Mouse (Mus musculus) forebrain, embryonic 15.5 days (tissue): ENCODE results near the gene Ddi2. TPM values are rescaled to one million over a fixed set of nuclear protein-coding genes. Genes with fewer than 3 reads are reported as not detected.

Experiments used
- ATAC-seq: fragments of 200-750 bp; cut with Nextera tagmentation; replicated peaks from 2 replicates; pipeline ENCODE4 v1.8.0; 2017; ENCODE audit warnings: mild to moderate bottlenecking, moderate TSS enrichment, moderate library complexity
- H3K27ac ChIP-seq: fragments of 300-500 bp; sonication (generic); replicated peaks from 2 replicates; pipeline ENCODE4 v1.5.1; 2015; ENCODE audit warnings: mild to moderate bottlenecking, inconsistent platforms
- H3K27me3 ChIP-seq: fragments of 300-500 bp; sonication (generic); 2 replicates; pipeline ENCODE4 v1.6.1; 2015; ENCODE audit warnings: inconsistent platforms
- H3K36me3 ChIP-seq: fragments of 300-500 bp; sonication (generic); 2 replicates; pipeline ENCODE4 v1.6.1; 2015; ENCODE audit warnings: mild to moderate bottlenecking, inconsistent platforms
- H3K4me1 ChIP-seq: fragments of 300-500 bp; sonication (generic); 2 replicates; pipeline ENCODE4 v1.6.1; 2015; ENCODE audit warnings: inconsistent platforms
- H3K4me2 ChIP-seq: fragments of 300-500 bp; sonication (generic); replicated peaks from 2 replicates; pipeline ENCODE4 v1.6.1; 2015; ENCODE audit warnings: mild to moderate bottlenecking, inconsistent platforms
- H3K4me3 ChIP-seq: fragments of 300-500 bp; sonication (generic); 2 replicates; pipeline ENCODE4 v1.5.1; 2015; ENCODE audit warnings: mild to moderate bottlenecking, inconsistent platforms
- H3K9ac ChIP-seq: fragments of 300-500 bp; sonication (generic); replicated peaks from 2 replicates; pipeline ENCODE4 v1.6.1; 2015; ENCODE audit warnings: mild to moderate bottlenecking, inconsistent platforms
- H3K9me3 ChIP-seq: fragments of 300-500 bp; sonication (generic); 2 replicates; pipeline ENCODE4 v1.6.1; 2016; ENCODE audit warnings: inconsistent platforms
- WGBS: fragments of 180-500 bp; shearing (Covaris S2); methylation state at CpG from one replicate; pipeline ENCODE4 v1.1.7; 2015; ENCODE audit warnings: mixed read lengths; 5-methylcytosine and 5-hydroxymethylcytosine counted together
- polyA plus RNA-seq: library from polyadenylated mRNA; unstranded; fragments of >200 nt; fragmentation: Nextera tagmentation; extraction: Ambion mirVana; gene quantifications from 2 replicates; pipeline ENCODE4 v1.2.1, GENCODE M21; 2015

Ddi2 gene
- polyA plus RNA-seq, 1 experiment from 2014 or later, result 14.6 TPM

GRCm38 (mm10) chr4:141735206-141735560, 12.0 kb upstream of the Ddi2 start:
- peaks cover 10% of the 10 kb centered on the region for H3K4me1 ChIP-seq
- peak; percentile 56 for ATAC-seq
- H3K9ac ChIP-seq, result peak overlapping the region; percentile 50
- H3K4me2 ChIP-seq, result peak overlapping the region; percentile 76
- H3K27me3 ChIP-seq, result no peaks in the 10 kb centered on the region
- H3K27ac ChIP-seq, result peak overlapping the region; percentile 49; the same call in 1 of the 2 replicates
- H3K4me3 ChIP-seq, result peak overlapping the region; percentile 46
- no peaks in the 10 kb centered on the region for H3K9me3 ChIP-seq
- H3K36me3 ChIP-seq, result no peaks in the 10 kb centered on the region
- 22% methylated on average over 9 of the region's 9 CpGs for WGBS

- 6% methylated on average over 24 of the region's 24 CpGs for WGBS
- peak overlapping the region; percentile 49; the same call in 1 of the 2 replicates for H3K27ac ChIP-seq
Observed at GRCm38 (mm10) chr4:141734446-141735205, 11.4 kb upstream of the Ddi2 start.

GRCm38 (mm10) chr4:141731766-141732165, 8.5 kb upstream of the Ddi2 start:
- H3K27ac ChIP-seq, result no peak overlapping the region
- no peaks in the 10 kb centered on the region for H3K36me3 ChIP-seq
- no peaks in the 10 kb centered on the region for H3K27me3 ChIP-seq
- ATAC-seq, result no peak
- no peak overlapping the region for H3K4me3 ChIP-seq
- H3K4me2 ChIP-seq, result no peak overlapping the region
- no peaks in the 10 kb centered on the region for H3K9me3 ChIP-seq
- H3K4me1 ChIP-seq, result peaks cover 10% of the 10 kb centered on the region
- H3K9ac ChIP-seq, result no peak overlapping the region
- 87% methylated on average over 5 of the region's 5 CpGs for WGBS

More at GRCm38 (mm10) chr4:141734446-141735205, 11.4 kb upstream of the Ddi2 start:
- Histone ChIP-seq H3K9ac (peak overlapping the region; percentile 50), H3K4me1 (peaks cover 10% of the 10 kb centered on the region), H3K36me3 (no peaks in the 10 kb centered on the region), H3K4me2 (peak overlapping the region; percentile 76), H3K4me3 (peak overlapping the region; percentile 46), H3K27me3 (no peaks in the 10 kb centered on the region), H3K9me3 (no peaks in the 10 kb centered on the region)
- ATAC-seq, result peak; percentile 99

- Histone ChIP-seq H3K9ac (no peak overlapping the region), H3K36me3 (no peaks in the 10 kb centered on the region)
Observed at GRCm38 (mm10) chr4:141730401-141730800, 7.2 kb upstream of the Ddi2 start.

GRCm38 (mm10) chr4:141729266-141729665, 6.0 kb upstream of the Ddi2 start:
- H3K4me3 ChIP-seq, result no peak overlapping the region
- no peak overlapping the region for H3K27ac ChIP-seq
- 78% methylated on average over 3 of the region's 3 CpGs for WGBS
- no peaks in the 10 kb centered on the region for H3K36me3 ChIP-seq
- ATAC-seq, result no peak
- H3K27me3 ChIP-seq, result no peaks in the 10 kb centered on the region
- no peak overlapping the region for H3K4me2 ChIP-seq
- H3K9me3 ChIP-seq, result no peaks in the 10 kb centered on the region
- H3K4me1 ChIP-seq, result peaks cover 2% of the 10 kb centered on the region; the same call in 1 of the 2 replicates
- no peak overlapping the region for H3K9ac ChIP-seq

More at GRCm38 (mm10) chr4:141730401-141730800, 7.2 kb upstream of the Ddi2 start:
- peaks cover 10% of the 10 kb centered on the region for H3K4me1 ChIP-seq
- no peak overlapping the region for H3K27ac ChIP-seq
- no peaks in the 10 kb centered on the region for H3K27me3 ChIP-seq
- H3K4me3 ChIP-seq, result no peak overlapping the region
- ATAC-seq, result no peak
- 89% methylated on average over 13 of the region's 13 CpGs for WGBS
- H3K4me2 ChIP-seq, result no peak overlapping the region
- H3K9me3 ChIP-seq, result no peaks in the 10 kb centered on the region

- H3K4me2 ChIP-seq, result no peak overlapping the region
Observed at GRCm38 (mm10) chr4:141725738-141726137, 2.5 kb upstream of the Ddi2 start.

GRCm38 (mm10) chr4:141725277-141725676, 2.1 kb upstream of the Ddi2 start:
- Histone ChIP-seq H3K9ac (no peak overlapping the region), H3K4me3 (no peak overlapping the region), H3K27ac (no peak overlapping the region), H3K4me1 (peaks cover 21% of the 10 kb centered on the region), H3K9me3 (no peaks in the 10 kb centered on the region), H3K4me2 (no peak overlapping the region), H3K36me3 (no peaks in the 10 kb centered on the region), H3K27me3 (no peaks in the 10 kb centered on the region)
- no peak for ATAC-seq
- WGBS, result 80% methylated on average over 5 of the region's 5 CpGs

More at GRCm38 (mm10) chr4:141725738-141726137, 2.5 kb upstream of the Ddi2 start:
- ATAC-seq, result no peak
- Histone ChIP-seq H3K4me1 (peaks cover 21% of the 10 kb centered on the region), H3K36me3 (no peaks in the 10 kb centered on the region), H3K9ac (no peak overlapping the region), H3K9me3 (no peaks in the 10 kb centered on the region), H3K27me3 (no peaks in the 10 kb centered on the region), H3K27ac (no peak overlapping the region), H3K4me3 (no peak overlapping the region)
- 62% methylated on average over 3 of the region's 3 CpGs for WGBS

GRCm38 (mm10) chr4:141724594-141724993, 1.4 kb upstream of the Ddi2 start:
- Histone ChIP-seq H3K36me3 (peaks cover 5% of the 10 kb centered on the region; the same call in 1 of the 2 replicates), H3K4me2 (no peak overlapping the region), H3K4me1 (peaks cover 21% of the 10 kb centered on the region), H3K27me3 (no peaks in the 10 kb centered on the region), H3K4me3 (no peak overlapping the region), H3K27ac (no peak overlapping the region), H3K9ac (no peak overlapping the region), H3K9me3 (no peaks in the 10 kb centered on the region)
- ATAC-seq, result no peak
- WGBS, result 72% methylated on average over 11 of the region's 11 CpGs

GRCm38 (mm10) chr4:141723673-141724068, 452 bp upstream of the Ddi2 start:
- 6% methylated on average over 13 of the region's 13 CpGs for WGBS
- peak overlapping the region; percentile 82 for H3K4me2 ChIP-seq
- peak overlapping the region; percentile 97 for H3K4me3 ChIP-seq
- peak overlapping the region; percentile 95 for H3K9ac ChIP-seq
- H3K27ac ChIP-seq, result peak overlapping the region; percentile 70
- peaks cover 5% of the 10 kb centered on the region; the same call in 1 of the 2 replicates for H3K36me3 ChIP-seq
- no peaks in the 10 kb centered on the region for H3K9me3 ChIP-seq
- peaks cover 21% of the 10 kb centered on the region for H3K4me1 ChIP-seq
- peak; percentile 69 for ATAC-seq
- no peaks in the 10 kb centered on the region for H3K27me3 ChIP-seq

- Histone ChIP-seq H3K36me3 (peaks cover 5% of the 10 kb centered on the region; the same call in 1 of the 2 replicates), H3K4me3 (peak overlapping the region; percentile 97), H3K27me3 (no peaks in the 10 kb centered on the region), H3K4me2 (peak overlapping the region; percentile 82), H3K9me3 (no peaks in the 10 kb centered on the region), H3K9ac (peak overlapping the region; percentile 95), H3K27ac (no peak overlapping the region), H3K4me1 (peaks cover 21% of the 10 kb centered on the region)
- WGBS, result 70% methylated on average over 6 of the region's 6 CpGs
- no peak for ATAC-seq
Observed at GRCm38 (mm10) chr4:141721961-141722360, 1.3 kb downstream of the Ddi2 start.

GRCm38 (mm10) chr4:141720761-141721523, 2.3 kb downstream of the Ddi2 start:
- no peak for ATAC-seq
- no peaks in the 10 kb centered on the region for H3K27me3 ChIP-seq
- no peak overlapping the region for H3K4me3 ChIP-seq
- H3K27ac ChIP-seq, result no peak overlapping the region
- 89% methylated on average over 6 of the region's 6 CpGs for WGBS
- H3K36me3 ChIP-seq, result peaks cover 5% of the 10 kb centered on the region; the same call in 1 of the 2 replicates
- no peak overlapping the region for H3K9ac ChIP-seq
- peaks cover 21% of the 10 kb centered on the region for H3K4me1 ChIP-seq
- H3K4me2 ChIP-seq, result no peak overlapping the region
- H3K9me3 ChIP-seq, result no peaks in the 10 kb centered on the region

- no peak overlapping the region for H3K9ac ChIP-seq
- no peak for ATAC-seq
- WGBS, result 93% methylated on average over 1 of the region's 1 CpGs
Observed at GRCm38 (mm10) chr4:141719304-141719703, 3.9 kb downstream of the Ddi2 start.

More at GRCm38 (mm10) chr4:141719304-141719703, 3.9 kb downstream of the Ddi2 start:
- Histone ChIP-seq H3K36me3 (peaks cover 5% of the 10 kb centered on the region; the same call in 1 of the 2 replicates), H3K4me3 (no peak overlapping the region), H3K27me3 (no peaks in the 10 kb centered on the region), H3K4me1 (peaks cover 21% of the 10 kb centered on the region), H3K27ac (no peak overlapping the region), H3K4me2 (no peak overlapping the region), H3K9me3 (no peaks in the 10 kb centered on the region)
